Mouse (Mus musculus): Measurements from ENCODE around the gene Frem1.

GRCm38 (mm10) chr4:82953992-82954391 lies 98.1 kb downstream of the Frem1 start:
- TF ChIP-seq CTCF (conservative IDR thresholded peaks at IDR 0.05; ENCODE audit: low read length) (0 out of 2 replicates have a peak, but pooled peaks have one; percentile 11), POU5F1 (IDR thresholded peaks at IDR 0.05; ENCODE audit: borderline replicate concordance, low read length) (no peak), NANOG (IDR thresholded peaks at IDR 0.05; ENCODE audit: borderline replicate concordance, low read length) (no peak)

Data from E14TG2a.4 (cell line).